Mouse (Mus musculus): Measurements from ENCODE around the gene Cnfn. TPM values are rescaled to one million over a fixed set of nuclear protein-coding genes. Genes with fewer than 3 reads are reported as not detected.
"Not testable (repeated sequence)": the region's sequence is repeated elsewhere in the genome, so short reads cannot be mapped to it uniquely, and the experiment has no call there.

The Cnfn gene
- not detected for total RNA-seq (2021)
- long read RNA-seq, experiment 1: 0 reads
- long read RNA-seq, experiment 2: 0 reads

DNA sequence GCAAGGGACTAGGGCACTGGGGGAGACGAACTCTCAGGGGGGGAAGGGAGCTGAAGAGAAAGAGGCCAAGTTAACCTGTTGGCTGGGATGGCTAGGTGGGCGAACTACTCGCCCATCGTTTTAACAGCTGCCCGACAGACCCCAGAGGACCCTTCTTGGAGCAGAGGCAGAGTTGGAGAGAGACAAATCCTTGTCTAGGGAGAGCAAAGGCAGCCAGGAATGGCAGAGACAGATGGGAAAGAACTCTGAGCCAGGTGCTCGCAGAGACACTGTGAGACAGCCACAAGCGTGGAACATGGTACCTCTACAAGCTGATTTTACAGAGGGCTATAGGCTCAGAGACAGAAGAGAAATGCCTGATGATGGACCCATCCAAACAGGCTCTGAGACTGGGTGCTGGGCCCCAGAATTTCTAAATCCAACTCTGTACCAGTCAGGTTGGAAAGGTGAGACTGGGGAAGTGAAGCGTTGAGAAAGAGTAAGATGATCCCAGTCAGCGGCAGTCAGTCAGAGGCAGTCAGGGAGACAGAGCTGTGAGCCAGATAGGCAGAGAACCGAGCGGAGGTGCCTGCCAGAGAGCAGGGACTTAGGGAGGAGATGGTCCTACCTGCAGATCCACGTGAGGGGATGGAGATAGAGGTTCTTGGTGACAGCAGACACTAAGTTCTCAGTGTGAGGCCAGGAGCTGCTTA, at the start of gene Cnfn:
Cnfn (minus strand) TSS at position 667 of the 692 bp plus-strand sequence.
- no peak for DNase-seq (ENCODE audit: low spot score in 2 of 2)
- intact Hi-C loops (cut with DNase I): no loop called here

DNA sequence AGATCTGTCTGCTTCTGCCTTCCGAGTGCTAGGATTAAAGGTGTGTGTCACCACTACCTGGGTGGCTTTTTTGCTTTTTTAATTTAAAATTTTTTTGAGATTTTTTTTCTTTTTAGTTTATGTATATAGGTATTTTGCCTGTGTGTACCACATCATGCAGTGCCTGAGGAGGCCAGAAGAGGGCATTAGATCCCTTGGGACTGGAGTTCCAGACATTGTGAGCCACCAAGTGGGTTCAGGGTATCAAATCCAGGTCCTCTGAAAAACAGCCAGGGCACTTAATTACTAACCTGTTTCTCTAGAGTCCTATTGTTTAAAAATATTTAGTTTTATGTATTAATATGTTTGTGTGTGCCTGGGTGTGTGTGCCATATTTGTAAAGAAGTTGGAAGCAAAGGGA, 48.1 kb upstream of the Cnfn start:
- DNase-seq (ENCODE audit: low spot score in 2 of 2): peak in 1 of 2 experiments; percentile 30
- intact Hi-C loops (cut with DNase I): no loop called here

DNA sequence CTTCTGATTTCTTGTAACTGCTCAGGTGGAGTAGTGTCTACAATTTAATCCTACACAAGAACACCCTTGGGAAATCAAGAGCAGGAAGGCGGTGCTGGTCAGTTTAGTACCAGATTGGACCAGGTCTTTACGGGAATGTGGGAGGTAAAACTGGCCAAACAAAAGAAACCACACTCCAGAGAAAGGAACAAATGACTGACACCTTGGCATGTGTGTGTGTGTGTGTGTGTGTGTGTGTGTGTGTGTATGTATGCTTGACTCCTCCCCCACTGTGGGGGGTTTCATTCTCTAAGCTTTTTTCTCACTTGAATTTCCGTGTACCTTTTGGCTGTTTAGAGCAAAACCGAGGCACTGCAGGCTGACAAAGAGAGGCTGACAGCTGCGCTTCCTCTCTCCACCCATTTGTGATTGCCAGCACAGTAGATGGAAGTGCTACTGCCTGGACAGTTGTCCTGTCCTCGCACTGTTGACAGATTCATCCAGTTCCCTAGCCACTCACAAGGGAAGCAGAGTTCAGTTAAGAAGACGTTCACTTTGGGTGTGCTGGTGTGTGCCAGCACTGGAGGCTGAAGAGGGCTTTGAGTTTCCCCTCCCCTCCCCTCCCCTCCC, 43.4 kb upstream of the Cnfn start, which contains the start of gene Cxcl17:
Cxcl17 (minus strand) TSS at position 54 of the 609 bp plus-strand sequence.
- DNase-seq (ENCODE audit: low spot score in 2 of 2): no peak
- intact Hi-C loops (cut with DNase I): no loop called here

DNA sequence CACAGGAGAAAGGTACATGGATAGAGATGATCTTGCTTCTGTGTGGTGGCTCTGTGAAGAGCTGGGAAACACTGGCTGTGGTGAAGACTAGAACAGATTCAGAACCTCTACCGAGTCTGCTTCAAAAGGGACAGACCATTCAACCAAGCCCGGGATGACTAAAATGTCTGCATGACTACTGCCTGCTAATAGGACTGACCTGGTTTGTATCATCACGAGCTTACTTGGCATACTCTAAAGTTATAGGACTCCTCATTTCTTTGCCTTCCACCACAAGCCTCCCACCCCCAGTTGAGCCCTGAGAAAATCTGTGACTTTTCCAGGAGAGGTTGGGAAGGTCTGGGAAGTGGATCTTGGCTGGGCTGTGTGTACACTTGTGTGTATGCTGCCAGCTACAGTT, 42.3 kb upstream of the Cnfn start:
- intact Hi-C loops (cut with DNase I): no loop called here

DNA sequence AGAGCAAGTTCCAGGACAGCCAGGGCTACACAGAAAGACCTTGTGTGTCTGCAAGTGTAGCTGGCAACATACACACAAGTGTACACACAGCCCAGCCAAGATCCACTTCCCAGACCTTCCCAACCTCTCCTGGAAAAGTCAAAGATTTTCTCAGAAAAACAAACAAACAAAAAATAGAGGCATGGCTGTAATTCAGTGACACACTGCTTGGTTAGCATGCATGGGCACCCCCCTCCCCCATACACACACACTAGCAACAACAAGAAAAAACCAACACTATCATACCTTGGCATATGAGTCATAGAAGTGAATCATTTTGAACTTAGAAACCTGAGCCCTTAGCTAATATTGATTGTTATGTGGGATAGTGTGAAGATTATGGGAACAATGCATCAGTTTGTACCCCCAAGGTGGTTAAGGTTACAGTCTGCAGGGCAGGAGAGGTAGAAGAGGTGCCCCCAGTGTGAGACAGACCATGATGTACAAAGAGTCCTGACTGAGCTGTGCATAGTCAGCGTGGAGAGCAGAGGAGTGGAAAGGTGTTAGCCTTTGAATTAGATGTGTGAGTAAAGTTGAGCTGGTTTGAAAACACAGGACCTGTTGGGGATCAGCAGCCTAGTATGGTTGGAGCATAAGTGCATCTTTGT, 41.6 kb upstream of the Cnfn start:
- intact Hi-C loops (cut with DNase I): no loop called here

More for the DNA sequence above, 42.3 kb upstream of the Cnfn start:
- no peak for DNase-seq (ENCODE audit: low spot score in 2 of 2)

DNA sequence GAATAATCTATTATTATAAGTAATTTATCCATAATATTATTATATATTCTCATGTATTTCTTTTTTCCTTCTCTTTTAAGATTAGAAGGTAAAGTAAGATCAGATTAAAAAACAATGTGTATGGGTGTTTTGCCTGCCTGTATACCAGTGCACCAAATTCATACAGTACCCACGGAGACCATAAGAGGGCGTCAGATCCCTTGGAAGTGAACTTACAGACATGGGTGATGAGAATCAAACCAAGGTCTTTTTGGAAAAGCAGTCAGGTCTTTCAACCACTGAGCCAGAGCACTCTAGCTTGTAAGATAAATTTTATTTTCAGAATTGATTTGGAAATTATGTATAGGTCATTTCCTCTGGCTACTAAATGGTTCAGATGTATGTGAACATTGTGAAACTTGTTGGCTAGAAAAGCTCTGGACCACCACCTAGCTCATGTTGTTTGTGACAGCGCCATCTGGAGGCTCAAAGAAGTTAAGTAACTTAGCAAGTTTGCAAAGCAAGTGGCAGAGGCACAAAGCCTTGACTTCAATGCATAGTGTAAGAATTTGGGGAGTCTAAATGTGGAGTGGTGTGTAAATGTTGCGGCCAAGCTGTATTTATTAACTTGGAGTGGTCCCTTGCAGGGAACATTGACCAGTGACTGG, 39.7 kb upstream of the Cnfn start:
- intact Hi-C loops (cut with DNase I): no loop called here
- no peak for DNase-seq (ENCODE audit: low spot score in 2 of 2)

More for the DNA sequence above, 41.6 kb upstream of the Cnfn start:
- DNase-seq (ENCODE audit: low spot score in 2 of 2): no peak

DNA sequence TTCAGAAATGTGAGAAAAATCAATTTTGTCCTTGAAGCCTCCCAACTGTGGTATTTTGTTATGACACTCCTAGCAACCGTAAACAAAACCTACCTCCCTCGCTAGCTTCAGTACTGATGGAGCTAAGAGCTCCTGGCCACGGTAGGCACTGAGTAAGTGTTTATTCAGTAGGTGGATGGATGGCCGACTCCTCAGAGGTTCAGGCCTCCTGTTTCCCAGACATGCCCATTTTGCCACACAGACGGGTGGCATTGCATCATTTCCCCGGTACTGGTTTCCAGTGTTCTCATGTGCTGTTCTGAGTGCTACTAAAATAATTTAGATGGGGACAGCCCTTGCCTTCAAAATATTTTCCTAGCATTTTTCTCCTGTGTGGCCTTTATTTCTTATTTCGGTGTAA, 36.9 kb upstream of the Cnfn start:
- no peak for DNase-seq (ENCODE audit: low spot score in 2 of 2)
- intact Hi-C loops (cut with DNase I): no loop called here

DNA sequence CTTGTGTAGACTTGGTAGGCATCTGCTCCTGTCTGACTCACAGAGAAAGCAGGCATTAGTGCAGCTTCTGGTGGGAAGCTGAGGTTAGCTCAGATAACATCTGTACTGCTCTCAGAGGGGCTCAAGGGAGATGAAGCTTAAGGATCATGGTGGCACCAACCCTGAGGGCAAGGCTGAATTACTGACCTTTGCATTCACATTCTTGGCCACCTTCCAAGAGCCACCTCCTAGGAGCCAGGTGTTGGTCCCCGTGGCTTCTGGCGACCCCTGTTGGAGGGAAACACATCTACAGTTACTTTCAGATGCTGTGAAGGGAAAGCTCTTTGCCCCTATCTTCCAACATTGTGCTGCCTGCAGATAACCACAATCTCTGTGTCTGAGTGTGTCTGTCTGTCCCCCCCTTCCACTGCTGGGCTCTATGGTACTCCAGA, 33.2 kb upstream of the Cnfn start:
- DNase-seq (ENCODE audit: low spot score in 2 of 2): no peak
- intact Hi-C loops (cut with DNase I): no loop called here

DNA sequence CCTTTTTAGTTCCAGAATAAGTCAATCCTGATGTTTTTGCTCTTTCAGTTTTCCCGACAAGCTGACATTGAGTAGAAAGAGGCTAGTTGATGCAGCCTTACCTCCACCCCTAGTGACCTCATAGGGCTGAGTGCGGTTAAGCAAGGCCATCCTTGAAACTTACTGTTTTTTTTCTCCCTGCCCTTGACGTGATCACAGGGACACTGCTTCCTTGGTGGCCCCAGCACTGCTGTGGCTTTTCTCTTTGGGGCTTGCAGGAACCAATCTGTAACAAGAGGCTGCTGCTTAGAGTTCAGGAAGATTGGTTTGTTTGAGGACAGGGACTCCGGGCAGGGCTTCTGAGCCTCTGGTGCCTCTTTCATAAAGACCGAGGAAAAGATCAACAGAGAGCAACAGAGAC, 32.5 kb upstream of the Cnfn start:
- no peak for DNase-seq (ENCODE audit: low spot score in 2 of 2)
- intact Hi-C loops (cut with DNase I): no loop called here

DNA sequence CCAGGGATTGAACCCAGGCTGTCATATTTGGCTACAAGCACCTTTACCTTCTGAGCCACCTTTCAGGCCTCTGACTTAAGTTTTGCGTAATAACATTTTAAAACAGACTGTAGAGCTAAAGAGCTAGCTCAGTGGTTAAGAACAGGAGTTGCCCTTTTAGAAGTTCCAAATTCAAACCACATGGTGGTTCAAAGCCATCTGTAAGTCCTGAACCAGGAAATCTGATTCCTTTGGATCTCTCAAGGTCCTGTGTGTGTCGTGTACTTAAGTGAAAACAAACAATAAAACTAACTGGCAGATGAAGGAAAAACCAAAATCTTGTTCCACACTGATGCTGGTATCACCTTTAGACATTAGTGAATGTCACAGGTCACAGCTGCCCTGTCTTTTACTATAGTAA, 32.0 kb upstream of the Cnfn start:
- no peak for DNase-seq (ENCODE audit: low spot score in 2 of 2)
- intact Hi-C loops (cut with DNase I): no loop called here

DNA sequence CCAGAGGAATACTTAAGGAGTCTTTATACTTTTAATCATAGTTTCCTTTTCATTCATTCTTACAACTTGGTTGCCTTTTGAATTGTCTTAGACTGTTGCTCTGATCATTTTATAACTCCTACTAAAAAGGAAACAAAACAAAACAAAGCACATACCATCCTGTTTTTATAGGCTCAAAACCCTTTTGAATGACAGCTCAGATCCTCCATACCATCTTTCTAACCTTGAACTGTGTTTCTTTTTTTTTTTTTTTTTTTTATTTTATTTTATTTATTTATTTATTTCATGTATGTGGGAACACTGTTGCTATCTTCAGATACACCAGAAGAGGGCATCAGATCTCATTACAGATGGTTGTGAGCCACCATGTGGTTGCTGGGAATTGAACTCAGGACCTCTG, 29.5 kb upstream of the Cnfn start:
- DNase-seq (ENCODE audit: low spot score in 2 of 2); intact Hi-C loops (cut with DNase I): not testable (repeated sequence)

DNA sequence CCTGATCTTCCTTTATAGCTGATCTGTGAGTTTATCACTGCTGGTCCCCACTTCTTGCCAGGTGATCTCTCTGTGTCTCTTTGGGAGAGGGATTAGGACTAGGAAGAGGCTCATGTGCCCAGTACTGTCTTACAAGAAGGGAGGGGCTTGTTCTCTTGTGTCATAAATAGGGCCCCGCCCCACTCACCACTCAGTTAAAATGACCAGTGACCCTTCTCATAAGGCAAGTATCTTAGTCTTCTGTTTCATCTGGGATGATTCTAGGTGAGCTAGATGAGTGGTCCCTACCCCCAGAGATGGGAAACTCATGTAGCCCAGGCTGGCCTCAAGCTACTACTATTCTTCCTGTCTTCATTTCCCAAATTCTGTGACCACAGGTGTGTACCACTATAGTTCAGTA, 29.1 kb upstream of the Cnfn start, which contains the start of gene Lipe:
Lipe (minus strand) TSS at position 101 of the 400 bp plus-strand sequence.
- no peak for DNase-seq (ENCODE audit: low spot score in 2 of 2)
- intact Hi-C loops (cut with DNase I): no loop called here

DNA sequence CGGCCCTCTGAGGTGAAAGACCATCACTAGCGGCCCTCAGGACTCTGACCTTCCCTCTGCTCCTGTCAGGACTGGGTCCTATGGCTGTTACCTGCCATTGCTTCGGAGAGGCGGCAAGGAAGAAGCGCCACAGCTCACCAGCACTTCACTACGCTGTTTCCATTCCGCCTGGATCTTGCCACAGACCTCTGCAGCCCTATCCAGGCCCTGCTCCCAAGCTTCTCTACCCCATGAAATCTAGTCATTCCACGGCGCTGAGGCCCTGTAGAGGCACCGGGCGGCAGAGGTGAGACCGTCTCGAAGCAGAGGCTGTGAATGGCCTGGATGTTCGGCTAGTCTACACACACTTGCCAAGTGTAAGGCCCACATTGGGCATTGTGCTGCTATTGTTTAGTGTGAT, 27.1 kb upstream of the Cnfn start:
- DNase-seq (ENCODE audit: low spot score in 2 of 2): no peak

DNA sequence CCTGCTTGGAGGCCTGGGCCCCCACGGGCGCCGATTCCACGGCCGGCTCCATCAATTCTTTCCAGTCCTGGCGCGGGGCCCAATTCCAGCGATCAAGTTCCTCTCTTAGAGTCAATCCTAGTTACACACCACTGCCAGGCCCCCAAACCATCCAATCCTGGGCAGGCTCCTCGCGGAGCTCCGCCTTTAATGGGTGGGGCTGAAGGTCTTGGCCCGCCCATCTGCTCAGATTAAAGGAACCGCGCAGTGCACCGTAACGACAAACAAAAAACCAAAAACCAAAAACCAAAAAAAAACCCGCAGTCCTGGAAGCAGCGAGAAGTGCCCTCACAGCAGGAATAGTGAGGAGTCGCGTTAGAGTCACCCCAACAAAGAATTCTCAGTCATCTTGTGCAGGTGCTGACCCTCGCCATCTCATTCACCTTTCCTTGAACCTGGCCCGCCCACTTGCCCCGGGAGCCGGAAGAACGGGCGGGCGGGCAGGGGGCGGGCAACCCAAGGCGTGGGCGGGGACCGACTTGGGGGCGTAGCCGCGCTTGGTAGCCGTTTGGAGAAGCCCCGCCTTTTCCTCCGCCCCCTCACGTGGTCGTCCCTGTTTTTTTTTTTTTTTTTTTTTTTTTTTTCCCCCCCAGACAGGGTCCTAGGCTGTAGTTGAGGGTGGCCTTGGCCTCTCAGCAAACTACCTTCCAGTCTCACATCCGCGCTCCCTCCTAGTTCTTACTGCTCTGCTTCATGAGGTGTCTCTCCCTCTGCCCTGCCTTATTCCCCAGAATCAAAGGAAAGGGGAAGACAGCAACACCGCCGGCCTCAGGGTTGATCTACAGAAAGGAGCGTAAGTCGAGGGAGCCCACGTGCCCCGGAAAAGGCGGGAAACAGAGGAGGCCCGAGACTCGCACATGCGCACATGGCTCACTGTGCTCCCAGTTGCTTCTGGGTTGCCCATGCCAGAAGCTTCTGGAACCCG, 26.3 kb upstream of the Cnfn start:
- DNase-seq (ENCODE audit: low spot score in 2 of 2): peak; percentile 97 to 98
- intact Hi-C loops (cut with DNase I): no loop called here

More for the DNA sequence above, 27.1 kb upstream of the Cnfn start:
- intact Hi-C loops (cut with DNase I): no loop called here

DNA sequence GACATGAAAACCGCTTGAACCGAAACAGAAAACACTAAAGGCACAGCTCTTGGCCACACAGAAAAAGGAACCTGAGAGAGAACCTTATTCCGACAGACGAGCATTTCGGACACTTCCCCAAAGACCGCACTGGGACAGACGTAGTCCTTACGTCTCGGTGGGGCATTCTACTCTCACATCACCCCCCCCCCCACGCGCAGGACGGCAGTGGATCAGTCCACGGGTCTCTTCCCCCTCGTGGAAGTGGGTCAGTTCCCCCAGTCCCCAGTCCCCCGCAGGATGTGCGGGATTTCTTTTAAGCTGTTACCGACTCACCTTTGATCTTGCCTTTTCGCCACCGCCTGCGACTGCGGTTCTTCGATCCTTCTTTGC, 25.6 kb upstream of the Cnfn start:
- DNase-seq (ENCODE audit: low spot score in 2 of 2): no peak
- intact Hi-C loops (cut with DNase I): no loop called here

DNA sequence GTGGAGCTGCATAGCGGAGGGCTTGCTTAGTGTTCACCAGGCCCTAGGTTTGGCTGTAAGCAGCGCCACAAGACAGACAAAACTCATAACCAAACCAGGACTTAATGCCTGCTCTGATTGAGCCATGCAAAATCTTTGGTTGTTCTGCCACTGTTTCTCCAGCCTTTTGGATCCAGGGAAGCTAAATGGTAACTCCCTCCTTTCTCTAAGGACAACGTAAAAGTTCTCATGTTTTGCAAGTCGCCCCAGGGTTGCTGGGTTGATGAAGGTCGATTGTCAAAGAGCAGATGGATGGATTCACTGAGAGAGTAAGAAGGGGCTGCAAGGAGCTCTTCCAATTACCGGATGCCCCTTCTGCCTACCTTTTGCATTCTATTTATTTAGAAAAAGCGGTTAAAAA, 25.2 kb upstream of the Cnfn start:
- intact Hi-C loops (cut with DNase I): no loop called here
- no peak for DNase-seq (ENCODE audit: low spot score in 2 of 2)

DNA sequence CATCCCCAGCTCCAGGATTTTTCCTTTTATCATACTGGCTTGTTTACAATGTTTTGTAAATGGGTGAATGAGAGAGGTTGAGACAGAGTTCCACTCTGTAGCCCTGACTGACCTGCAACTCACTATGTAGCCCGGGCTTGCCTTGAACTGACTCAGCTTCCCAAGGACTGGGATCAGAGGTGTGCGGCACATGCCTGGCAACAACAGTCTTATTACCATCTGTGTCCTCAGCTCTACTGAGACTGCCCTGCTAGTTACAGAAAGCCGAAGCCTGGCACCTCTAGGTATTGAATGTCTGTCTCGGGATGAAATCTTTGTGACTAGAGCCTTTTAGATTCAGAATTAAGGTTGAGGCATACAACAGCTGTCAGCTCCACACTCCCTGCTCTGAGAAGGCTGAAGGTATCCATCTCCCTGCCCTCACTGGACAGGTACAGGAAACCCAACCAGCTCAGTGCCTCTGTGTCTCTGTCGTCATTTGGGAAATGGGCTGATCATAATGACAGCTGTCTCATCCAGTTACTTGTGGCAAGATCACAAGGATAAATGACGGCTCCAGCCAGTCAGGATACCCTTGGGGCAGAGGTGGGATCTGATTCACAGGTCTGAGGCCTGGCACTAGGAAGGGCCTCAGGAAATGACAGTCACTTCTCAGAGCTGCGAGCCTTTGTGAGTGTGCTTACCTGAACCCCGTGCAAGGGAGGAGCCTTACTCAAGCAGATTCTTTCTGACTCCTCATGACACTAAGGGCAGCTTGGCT, 24.1 kb upstream of the Cnfn start:
- intact Hi-C loops (cut with DNase I): no loop called here
- no peak for DNase-seq (ENCODE audit: low spot score in 2 of 2)

DNA sequence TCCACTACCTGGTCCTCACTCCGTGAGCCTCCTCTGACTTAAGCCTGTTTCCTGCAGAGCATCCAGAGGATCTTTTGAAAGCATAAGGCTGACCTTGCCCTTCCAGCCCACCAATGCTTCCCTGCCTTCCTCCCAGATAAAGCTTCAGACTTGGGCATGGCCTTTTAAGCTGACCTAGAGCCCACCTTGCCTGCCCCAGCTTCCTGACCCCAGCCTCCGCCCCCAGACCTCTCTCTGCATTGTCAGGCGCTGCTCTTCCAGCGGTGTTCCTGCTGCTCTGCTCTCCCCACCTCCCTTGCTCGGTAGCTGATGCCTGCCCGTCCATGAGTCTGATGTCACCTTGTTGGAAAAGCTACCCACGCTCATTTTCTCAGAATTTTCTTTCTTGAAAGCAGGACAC, 23.3 kb upstream of the Cnfn start:
- no peak for DNase-seq (ENCODE audit: low spot score in 2 of 2)
- intact Hi-C loops (cut with DNase I): no loop called here

All from left cerebral cortex, postnatal 14 days (tissue).